Mouse (Mus musculus) lung, postnatal 4 days (tissue): ENCODE measurements at regions not wholly inside any gene's neighbourhood (a gene's known extent, or its start where the extent isn't known, plus 50 kb on each side); places are given as distances from the start of the nearest gene placed in this dataset.

Experiments
- DNase-seq, 2 experiments: peaks; one replicate each; pipeline ENCODE4 v3.0.0; 2021

GRCm38 (mm10) chr1:81747025-81747424, 485.9 kb upstream of the Gm9747 start:
- DNase-seq, result no peak

- DNase-seq, result no peak
These were observed 478.8 kb upstream of the Gm9747 start for GRCm38 (mm10) chr1:81754067-81754466.

DNA sequence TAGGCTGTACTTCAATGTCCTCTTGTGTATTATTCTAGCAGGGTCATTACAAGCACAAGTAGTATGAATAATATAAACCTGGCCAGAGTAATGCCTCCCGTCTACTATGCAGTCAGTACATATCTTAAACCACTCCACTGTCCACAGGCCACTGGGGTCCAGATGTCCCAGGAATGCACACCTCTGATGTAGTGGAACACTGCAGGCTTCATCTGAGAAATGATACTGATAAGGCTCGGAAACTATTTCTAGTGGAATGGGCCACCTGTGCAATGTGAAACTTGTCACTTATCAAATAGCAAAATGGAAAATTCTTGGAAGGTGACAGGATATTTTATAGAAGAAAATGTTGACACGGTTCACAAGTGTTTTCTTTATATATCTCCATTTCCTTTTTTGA, 477.6 kb upstream of the Gm9747 start:
- peak in 1 of 2 experiments; percentile 26 for DNase-seq

GRCm38 (mm10) chr1:81755694-81756093, 477.2 kb upstream of the Gm9747 start:
- no peak for DNase-seq

DNA sequence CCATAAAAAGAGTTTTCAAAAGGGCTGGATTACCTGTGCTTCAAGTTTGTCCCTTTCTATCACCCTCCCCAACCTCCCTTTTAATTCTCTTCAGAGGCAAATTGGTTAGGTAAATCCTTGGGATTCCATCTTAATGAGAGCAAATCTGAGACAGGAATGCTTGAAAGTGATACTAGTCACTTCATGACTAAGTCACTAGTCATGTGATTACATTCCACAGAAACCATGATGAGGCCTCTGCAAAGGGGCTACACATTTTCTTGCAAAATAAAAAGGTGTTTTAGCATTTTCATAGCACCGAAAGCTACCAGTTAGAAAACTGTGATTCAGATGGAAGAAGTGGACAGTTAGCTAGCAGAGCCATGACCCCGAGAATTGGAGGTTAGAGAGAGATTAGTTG, 473.0 kb upstream of the Gm9747 start:
- DNase-seq, result no peak

- DNase-seq, result no peak
These were observed 461.2 kb upstream of the Gm9747 start for GRCm38 (mm10) chr1:81771704-81772103.

- no peak for DNase-seq
These were observed 452.3 kb upstream of the Gm9747 start for GRCm38 (mm10) chr1:81780583-81780982.

GRCm38 (mm10) chr1:81784305-81784704, 448.6 kb upstream of the Gm9747 start:
- no peak for DNase-seq

DNA sequence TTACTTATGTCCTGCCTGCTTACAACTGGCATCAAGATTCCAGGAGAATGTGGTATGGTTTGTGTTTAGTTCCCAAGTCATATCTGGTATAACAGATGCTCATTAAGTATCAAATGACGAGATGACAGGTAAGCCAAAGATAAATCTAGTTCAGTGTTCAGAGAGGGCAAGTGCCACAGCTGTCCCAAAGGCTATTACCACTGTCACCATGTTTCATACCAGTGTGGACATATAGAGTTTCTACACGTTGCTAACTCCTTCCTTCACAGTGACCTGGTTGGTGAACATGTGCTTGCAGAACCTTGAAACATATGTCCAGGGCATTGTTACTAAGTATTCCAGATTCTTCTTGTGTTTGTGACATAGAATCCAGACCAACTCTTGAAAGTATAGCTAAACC, 438.1 kb upstream of the Gm9747 start:
- DNase-seq, result no peak

GRCm38 (mm10) chr1:81795399-81795798, 437.5 kb upstream of the Gm9747 start:
- no peak for DNase-seq

DNA sequence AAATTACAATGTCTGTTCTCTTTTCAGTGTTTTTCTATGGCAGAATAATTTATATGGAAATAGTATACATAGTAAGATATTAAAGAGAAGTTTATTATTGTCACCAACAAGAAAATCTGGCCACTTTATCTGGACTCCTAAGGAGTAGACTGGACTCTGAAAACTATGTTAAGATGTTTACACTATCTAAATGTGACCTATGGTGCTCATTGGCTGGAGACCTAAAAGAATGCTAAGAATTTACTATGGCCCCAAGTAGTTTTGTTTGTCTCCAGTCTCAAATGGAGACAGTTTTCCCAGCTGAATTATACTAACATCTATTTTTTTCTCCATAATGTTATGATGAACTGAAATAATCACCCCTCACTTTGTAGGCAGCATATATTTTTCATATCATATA, 421.3 kb upstream of the Gm9747 start:
- no peak for DNase-seq

- no peak for DNase-seq
These were observed 414.0 kb upstream of the Gm9747 start for GRCm38 (mm10) chr1:81818884-81819283.

DNA sequence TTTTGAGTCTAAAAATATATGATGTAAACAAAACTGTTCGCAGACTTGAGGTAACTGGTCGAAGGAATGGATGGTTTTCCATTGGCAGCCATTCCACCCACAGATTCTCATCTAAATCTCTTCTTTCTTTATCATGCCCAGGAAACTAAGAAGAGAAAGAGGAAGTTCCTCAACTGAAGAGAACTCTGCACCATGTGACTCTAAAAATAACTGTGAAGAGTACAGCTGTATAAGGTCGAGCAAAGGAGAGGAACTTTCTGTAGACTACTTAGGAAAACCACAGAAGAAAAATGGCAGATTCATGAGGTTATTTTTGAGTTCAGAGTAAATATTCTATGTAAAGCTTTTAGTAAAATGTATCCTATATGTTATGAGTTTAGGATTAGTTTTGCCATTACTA, 390.9 kb upstream of the Gm9747 start:
- no peak for DNase-seq

DNA sequence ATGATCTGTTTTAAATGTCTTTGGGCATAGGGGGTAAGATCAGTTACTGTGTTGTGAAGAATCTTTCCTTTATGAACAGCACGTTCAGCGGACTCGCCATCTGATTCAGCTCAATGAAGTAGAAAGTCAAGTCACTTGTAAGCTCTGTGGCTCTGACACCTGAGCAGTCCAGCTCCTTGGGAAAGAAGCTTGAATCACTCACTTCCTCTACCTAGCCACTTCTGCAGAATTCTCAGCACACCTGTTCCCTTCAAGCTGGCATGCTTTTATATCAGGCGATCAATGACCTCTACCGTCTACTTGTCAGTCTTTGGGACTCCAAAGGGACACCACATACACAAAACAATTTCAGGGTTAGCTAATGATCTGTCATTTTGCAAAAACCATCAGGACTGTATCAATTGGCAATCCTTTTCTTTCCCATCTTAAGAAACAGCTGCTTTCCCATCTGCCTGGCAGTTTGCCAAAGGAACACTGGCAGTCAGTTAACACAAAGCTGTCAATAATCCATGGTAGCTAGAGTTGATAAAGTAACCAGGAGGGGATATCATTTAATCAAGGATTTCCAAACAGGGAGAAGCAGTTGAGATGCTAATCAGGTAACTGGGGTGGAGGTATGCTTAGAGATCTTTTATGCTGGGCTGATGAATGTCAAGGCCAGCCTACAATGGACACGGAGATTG, 382.3 kb upstream of the Gm9747 start:
- DNase-seq, result no peak

GRCm38 (mm10) chr1:81859464-81859863, 373.4 kb upstream of the Gm9747 start:
- DNase-seq, result no peak

- no peak for DNase-seq
These were observed 368.3 kb upstream of the Gm9747 start for GRCm38 (mm10) chr1:81864571-81864970.

DNA sequence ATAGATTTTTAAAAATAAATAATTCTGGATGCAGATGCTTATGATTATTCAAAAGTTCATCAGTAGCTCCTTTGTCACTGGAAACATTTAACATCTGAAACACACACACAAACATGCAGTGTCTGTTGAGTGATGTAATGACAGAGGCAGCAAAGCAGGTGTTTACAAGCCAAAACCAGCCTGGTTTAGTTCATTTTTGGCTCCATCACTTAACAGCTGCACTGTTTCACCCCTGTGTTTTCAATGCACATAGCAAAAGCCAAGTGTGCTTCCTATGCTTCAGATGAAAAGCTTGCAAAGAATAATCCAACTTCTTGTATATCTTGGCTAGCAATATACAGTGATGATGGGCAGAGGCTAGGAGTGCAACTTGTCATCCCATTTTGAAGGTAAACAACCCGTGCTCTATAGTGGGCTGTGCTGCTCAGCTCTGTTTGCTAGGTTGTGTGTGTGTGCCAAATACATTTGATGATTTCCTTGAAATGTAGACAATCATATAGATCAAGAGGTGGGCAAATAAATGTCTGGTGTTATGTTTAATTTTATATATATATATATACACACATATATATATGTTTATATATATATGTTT, 345.9 kb upstream of the Gm9747 start:
- DNase-seq, result no peak

GRCm38 (mm10) chr1:81897241-81897640, 335.7 kb upstream of the Gm9747 start:
- DNase-seq, result no peak

- peak; percentile 12 to 44 for DNase-seq
These were observed 332.1 kb upstream of the Gm9747 start for GRCm38 (mm10) chr1:81900843-81901242.

GRCm38 (mm10) chr1:81904056-81904455, 328.9 kb upstream of the Gm9747 start:
- DNase-seq, result peak; percentile 11 to 28

DNA sequence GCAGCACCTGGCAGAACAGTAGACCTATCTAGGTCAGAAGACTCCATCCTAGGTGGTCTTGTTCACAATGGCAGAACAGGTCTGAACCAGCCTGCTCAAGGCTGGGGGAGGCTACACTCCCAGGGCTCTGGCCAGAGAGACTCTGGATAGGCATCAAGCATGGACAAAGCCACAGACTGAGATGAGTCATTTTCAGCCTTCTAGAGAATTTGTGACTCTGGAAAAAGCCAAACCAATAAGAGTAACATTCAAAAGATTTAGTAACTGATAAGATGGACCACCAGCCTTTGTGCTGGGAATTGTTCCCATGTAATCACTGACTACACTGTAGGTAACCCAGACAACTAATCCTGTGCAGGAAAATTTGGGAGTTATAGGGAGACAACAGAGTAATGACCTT, 320.3 kb upstream of the Gm9747 start:
- no peak for DNase-seq

- DNase-seq, result no peak
These were observed 319.3 kb upstream of the Gm9747 start for GRCm38 (mm10) chr1:81913561-81913964.

DNA sequence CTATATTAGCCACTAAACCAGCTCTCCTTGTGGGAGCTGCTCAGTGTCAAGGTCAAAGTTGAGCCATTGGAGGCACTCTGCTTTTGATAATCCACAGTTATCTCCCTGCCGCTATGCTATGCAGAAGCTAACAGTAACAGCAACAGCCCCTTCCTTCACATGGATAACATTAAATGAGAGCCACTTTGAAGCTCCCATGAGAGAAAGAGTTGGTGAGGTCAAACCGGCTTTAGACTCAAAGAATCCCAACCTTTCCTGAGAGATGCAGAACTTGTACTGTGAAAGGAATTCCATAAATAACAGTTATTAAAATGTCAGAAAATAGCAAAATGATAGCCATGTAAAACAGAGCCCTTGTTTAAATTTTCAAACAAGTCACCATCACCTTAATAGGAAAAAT, 316.1 kb upstream of the Gm9747 start:
- DNase-seq, result no peak

- no peak for DNase-seq
These were observed 305.2 kb upstream of the Gm9747 start for GRCm38 (mm10) chr1:81927721-81928120.

- DNase-seq, result no peak
These were observed 299.8 kb upstream of the Gm9747 start for GRCm38 (mm10) chr1:81933064-81933463.
